8 mouse cellular contexts compared by ENCODE assay signal in the genomic region with DNA sequence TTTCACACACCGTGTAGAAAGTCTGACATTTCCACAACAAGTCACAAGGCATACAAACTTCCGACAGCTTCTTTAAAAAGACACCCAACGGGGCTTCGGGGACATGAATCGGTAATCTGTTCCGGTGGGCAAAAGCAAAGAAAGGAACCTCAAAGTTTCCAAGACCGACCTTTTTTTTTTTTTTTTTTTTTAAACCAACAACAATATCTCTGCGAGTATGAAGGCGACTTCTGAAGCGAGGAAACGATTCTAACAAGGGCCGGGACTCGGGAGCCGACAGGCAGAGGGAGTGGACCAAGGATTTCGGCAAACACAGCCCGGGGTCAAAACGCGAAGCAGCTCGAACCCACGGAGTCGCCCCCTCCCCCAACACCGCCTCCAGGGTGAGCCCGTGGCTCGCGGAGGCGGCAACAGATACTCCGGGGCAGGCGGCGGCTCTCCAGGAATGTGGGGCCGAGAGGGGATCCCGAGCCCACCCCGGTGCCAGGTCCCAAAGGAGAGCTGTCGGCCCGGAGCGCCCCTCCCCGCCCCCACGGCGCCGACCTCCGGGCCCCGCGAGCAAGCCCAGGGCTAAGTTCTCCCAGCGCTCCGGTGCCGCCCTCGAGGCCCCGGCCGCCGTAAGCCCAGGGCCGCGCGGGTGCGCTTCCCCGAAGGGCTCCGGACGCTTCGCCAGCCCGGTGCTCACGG. TPM values are rescaled to one million over a fixed set of nuclear protein-coding genes. Genes with fewer than 3 reads are reported as not detected.
DNase-seq lines count a peak whose midpoint lies in the region; ATAC-seq and TF ChIP-seq lines count a peak whose summit lies in the region.

No protein-coding gene starts in this region.

- no peaks in the 10 kb centered on the region for H3K36me3 ChIP-seq in C2C12 (ENCODE audit: control insufficient read depth, insufficient read depth)
- no peaks in the 10 kb centered on the region for H3K36me3 ChIP-seq in erythroblast, embryonic 14.5 days (ENCODE audit: control insufficient read depth)
- H3K36me3 ChIP-seq in heart, embryonic 13.5 days = no peaks in the 10 kb centered on the region
- H3K36me3 ChIP-seq in liver, embryonic 15.5 days (replicated peaks) = no peaks in the 10 kb centered on the region
- no peaks in the 10 kb centered on the region for H3K36me3 ChIP-seq in stomach, postnatal 0 days (ENCODE audit: control insufficient read depth, insufficient read depth, low read length)

- no peak for TF ChIP-seq EP300 in stomach, postnatal 0 days (optimal IDR thresholded peaks at IDR 0.05)

- H3K27me3 ChIP-seq in C2C12 (ENCODE audit: control insufficient read depth, insufficient read depth, insufficient read length) = no peaks in the 10 kb centered on the region
- H3K27me3 ChIP-seq in erythroblast, embryonic 14.5 days (ENCODE audit: control insufficient read depth) = no peaks in the 10 kb centered on the region; the same call in none of the 2 replicates
- H3K27me3 ChIP-seq in heart, embryonic 13.5 days (replicated peaks) = no peaks in the 10 kb centered on the region
- H3K27me3 ChIP-seq in liver, embryonic 15.5 days = no peaks in the 10 kb centered on the region
- H3K27me3 ChIP-seq in stomach, postnatal 0 days (ENCODE audit: control insufficient read depth, insufficient read depth, low read length) = no peaks in the 10 kb centered on the region

- peak overlapping the region; percentile 99 for H3K9ac ChIP-seq in heart, embryonic 13.5 days
- H3K9ac ChIP-seq in liver, embryonic 15.5 days = peak overlapping the region; percentile 95
- peak overlapping the region; percentile 98 for H3K9ac ChIP-seq in stomach, postnatal 0 days (ENCODE audit: low read length)

- H3K27ac ChIP-seq in bone marrow macrophage, adult 2 months (ENCODE audit: insufficient read depth, low read depth, low read length) = peak overlapping the region; percentile 65
- H3K27ac ChIP-seq in heart, embryonic 13.5 days (replicated peaks) = peak overlapping the region; percentile 99
- peak overlapping the region; percentile 88 for H3K27ac ChIP-seq in liver, embryonic 15.5 days (replicated peaks)
- peak overlapping the region; percentile 99 for H3K27ac ChIP-seq in stomach, postnatal 0 days (replicated peaks)

- peak; percentile 62 for ATAC-seq in heart, embryonic 13.5 days (ENCODE audit: extremely low read depth, insufficient number of reproducible peaks, low FRiP score, low TSS enrichment)
- peak; percentile 67 for ATAC-seq in liver, embryonic 15.5 days (ENCODE audit: insufficient read depth)
- no peak; the same call in 1 of the 2 replicates for ATAC-seq in stomach, postnatal 0 days (ENCODE audit: low FRiP score, low TSS enrichment)

- DNase-seq in kidney, postnatal 10 days = peak; percentile 79
- peak; percentile 80 for DNase-seq in neural tube, embryonic 10.5 days (ENCODE audit: extremely low spot score, low spot score)
- DNase-seq in stomach, postnatal 0 days (ENCODE audit: low spot score) = peak; percentile 68

- no peaks in the 10 kb centered on the region for H3K9me3 ChIP-seq in erythroblast, embryonic 14.5 days (ENCODE audit: control insufficient read depth, low read length)
- H3K9me3 ChIP-seq in heart, embryonic 13.5 days = no peaks in the 10 kb centered on the region
- no peaks in the 10 kb centered on the region for H3K9me3 ChIP-seq in liver, embryonic 15.5 days (replicated peaks)
- H3K9me3 ChIP-seq in stomach, postnatal 0 days (ENCODE audit: control insufficient read depth, low read length) = no peaks in the 10 kb centered on the region

- H3K79me2 ChIP-seq in C2C12 (ENCODE audit: control insufficient read depth, insufficient read depth) = peaks cover 54% of the 10 kb centered on the region

- no peak for TF ChIP-seq POLR2A in bone marrow macrophage, adult 2 months (IDR thresholded peaks at IDR 0.05; ENCODE audit: borderline replicate concordance, low read depth, low read length)

- peaks cover 9% of the 10 kb centered on the region for H3K4me1 ChIP-seq in bone marrow macrophage, adult 2 months (ENCODE audit: control insufficient read depth, insufficient read depth, low read length)
- H3K4me1 ChIP-seq in erythroblast, embryonic 14.5 days (ENCODE audit: control insufficient read depth) = peaks cover 23% of the 10 kb centered on the region
- H3K4me1 ChIP-seq in heart, embryonic 13.5 days = peaks cover 42% of the 10 kb centered on the region
- peaks cover 38% of the 10 kb centered on the region for H3K4me1 ChIP-seq in liver, embryonic 15.5 days (replicated peaks)
- H3K4me1 ChIP-seq in stomach, postnatal 0 days (replicated peaks; ENCODE audit: control insufficient read depth, insufficient read depth) = no peaks in the 10 kb centered on the region

- no peak for TF ChIP-seq CTCF in C2C12 (IDR thresholded peaks at IDR 0.05; ENCODE audit: control insufficient read depth, insufficient read depth, insufficient read length)
- TF ChIP-seq CTCF in bone marrow macrophage, adult 2 months (IDR thresholded peaks at IDR 0.05; ENCODE audit: low read depth, low read length) = no peak
- TF ChIP-seq CTCF in stomach, postnatal 0 days (IDR thresholded peaks at IDR 0.05; ENCODE audit: low read depth) = no peak

- under 1% methylated on average over 52 of the region's 59 CpGs for WGBS in heart, embryonic 13.5 days
- whole genome bisulfite sequencing in liver, embryonic 15.5 days (ENCODE audit: insufficient replicate concordance) = under 1% methylated on average over 59 of the region's 59 CpGs
- 0% methylated on average over 37 of the region's 59 CpGs for WGBS in stomach, postnatal 0 days

- peak overlapping the region; percentile 99 for H3ac ChIP-seq in C2C12 (ENCODE audit: control insufficient read depth, insufficient read length, low read depth)

- peaks cover 47% of the 10 kb centered on the region for H3K79me3 ChIP-seq in C2C12 (ENCODE audit: low read depth)

- peak overlapping the region; percentile 71 for H3K4me3 ChIP-seq in C2C12 (ENCODE audit: insufficient read depth, poor library complexity, severe bottlenecking)
- H3K4me3 ChIP-seq in bone marrow macrophage, adult 2 months (ENCODE audit: insufficient read depth, low read length) = peak overlapping the region; percentile 76
- H3K4me3 ChIP-seq in erythroblast, embryonic 14.5 days (replicated peaks) = peak overlapping the region; percentile 92
- H3K4me3 ChIP-seq in heart, embryonic 13.5 days = peak overlapping the region; percentile 96
- H3K4me3 ChIP-seq in liver, embryonic 15.5 days (replicated peaks) = peak overlapping the region; percentile 95
- H3K4me3 ChIP-seq in stomach, postnatal 0 days (ENCODE audit: low read depth, low read length) = peak overlapping the region; percentile 98

- H3K4me2 ChIP-seq in heart, embryonic 13.5 days = peak overlapping the region; percentile 76
- H3K4me2 ChIP-seq in liver, embryonic 15.5 days = peak overlapping the region; percentile 89
- peak overlapping the region; percentile 54 for H3K4me2 ChIP-seq in stomach, postnatal 0 days (replicated peaks; ENCODE audit: low read depth)

TF ChIP-seq in C2C12, 6 proteins besides CTCF, POLR2A, EP300 and RAD21:
- TF ChIP-seq CEBPB (IDR thresholded peaks at IDR 0.05; ENCODE audit: low read depth) (no peak), FOSL1 (IDR thresholded peaks at IDR 0.05; ENCODE audit: insufficient read depth, low read length, poor library complexity, severe bottlenecking) (no peak), USF1 (IDR thresholded peaks at IDR 0.05; ENCODE audit: low read depth) (no peak), MYOD1 (IDR thresholded peaks at IDR 0.05; ENCODE audit: control insufficient read depth, insufficient read length, low read depth) (no peak)
TF ChIP-seq in C2C12: peak in this region for 0.

RNA-seq across cellular contexts. Expression of gene Rnf2, which starts 0.8 kb away (rescaled TPM):
- polyA plus RNA-seq in C2C12 (2012; fragmentation: generic; extraction: Trizol) = 10.7 TPM
- 36.2 and 39.6 TPM in 2 replicates for polyA plus RNA-seq in bone marrow macrophage, adult 2 months (2012; ENCODE audit: insufficient read depth, insufficient read length, missing spikeins)
- 0.45 and 0.64 TPM in 2 replicates for polyA plus RNA-seq in erythroblast, embryonic 14.5 days (2012)
- polyA plus RNA-seq in heart, embryonic 13.5 days (2015; fragmentation: Nextera tagmentation; extraction: Ambion mirVana) = 60.8 and 65.7 TPM in 2 replicates
- polyA plus RNA-seq in liver, embryonic 15.5 days (2015; fragmentation: Nextera tagmentation; extraction: Ambion mirVana) = 18.3 and 19.3 TPM in 2 replicates
- polyA plus RNA-seq in stomach, postnatal 0 days (2015; fragmentation: Nextera tagmentation; extraction: Ambion mirVana) = 29.8 and 32.6 TPM in 2 replicates
